In the genomic region with DNA sequence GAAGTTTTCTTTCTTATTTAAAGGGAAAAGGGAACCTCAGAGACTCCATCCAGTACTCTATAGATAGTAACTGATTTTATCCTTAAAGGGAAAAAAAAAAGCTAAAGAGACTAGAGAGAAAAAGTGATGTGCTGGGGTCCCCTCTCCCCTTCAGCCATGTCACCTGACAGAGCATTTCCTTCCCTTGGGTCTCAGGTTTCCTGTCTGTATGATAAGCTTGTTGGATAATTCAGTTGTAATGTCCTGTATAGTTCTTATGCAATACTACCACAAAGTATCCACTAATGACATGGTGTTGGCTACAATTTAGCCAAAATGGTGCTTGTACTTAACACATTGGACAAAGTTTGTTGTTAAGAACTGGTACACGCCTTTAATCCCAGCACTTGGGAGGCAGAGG, we compare ENCODE assay signal across 21 mouse cellular contexts. TPM values are rescaled to one million over a fixed set of nuclear protein-coding genes. Genes with fewer than 3 reads are reported as not detected.
DNase-seq lines count a peak whose midpoint lies in the region; ATAC-seq and TF ChIP-seq lines count a peak whose summit lies in the region.
"Had no signal": no experiment of that assay in that cellular context is flagged by ENCODE, and none has a peak within 500 bp of the region (broad histone marks: within the 10 kb centered on the region; RNA-seq: fewer than 3 reads in every experiment).

No protein-coding gene starts in this region.

- 90% methylated on average over 1 of the region's 1 CpGs for WGBS in kidney, embryonic 15.5 days
- WGBS in forebrain, postnatal 0 days = 95% methylated on average over 1 of the region's 1 CpGs

- 0 out of 2 replicates have a peak overlapping the region, but pooled peaks have one; percentile 28 for H3K27ac ChIP-seq in kidney, embryonic 15.5 days
- H3K27ac ChIP-seq in MEL (ENCODE audit: control insufficient read depth, low read depth, low read length) = peak overlapping the region; percentile 42; the same call in 1 of the 2 replicates
- H3K27ac ChIP-seq in forebrain, postnatal 0 days (ENCODE audit: low read depth, low read length) = no peak overlapping the region
- H3K27ac ChIP-seq: embryonic facial prominence, embryonic 15.5 days; forebrain, embryonic 15.5 days; hindbrain, embryonic 13.5 days; hindbrain, postnatal 0 days had no signal

- TF ChIP-seq POLR2A in MEL (IDR thresholded peaks at IDR 0.05; ENCODE audit: control insufficient read depth in 1 of 2, insufficient read depth in 1 of 2, low read depth in 1 of 2, low read length in 2 of 2, poor library complexity in 1 of 2) = no peak

- H3K79me2 ChIP-seq in MEL (ENCODE audit: control insufficient read depth, insufficient read depth, low read length, poor library complexity) = peaks cover 62% of the 10 kb centered on the region

- no peaks in the 10 kb centered on the region for H3K9me3 ChIP-seq in kidney, embryonic 15.5 days (replicated peaks)
- H3K9me3 ChIP-seq in MEL (replicated peaks; ENCODE audit: insufficient read depth, low read length) = no peaks in the 10 kb centered on the region
- no peaks in the 10 kb centered on the region for H3K9me3 ChIP-seq in forebrain, postnatal 0 days (ENCODE audit: low read length)
- H3K9me3 ChIP-seq: embryonic facial prominence, embryonic 15.5 days; forebrain, embryonic 15.5 days; heart, embryonic 12.5 days; hindbrain, embryonic 13.5 days had no signal

- no peak for DNase-seq in kidney, adult 18-20 months
- peak; percentile 28 for DNase-seq in MEL (ENCODE audit: low read depth, low spot score)
- DNase-seq in frontal cortex, postnatal 10 days (ENCODE audit: low spot score in 2 of 2) = no peak
- DNase-seq in layer of hippocampus, adult 9-11 months = no peak
- DNase-seq in forebrain, postnatal 0 days = no peak
- DNase-seq: adrenal gland, adult 8-10 months; adrenal gland, postnatal 36 days; cerebellum, adult 11 months; cerebellum, adult 9-10 months; cerebellum, postnatal 25 days; gastrocnemius, postnatal 14 days; heart, postnatal 36 days had no signal

- no peak for ATAC-seq in kidney, embryonic 15.5 days (replicated peaks; ENCODE audit: low FRiP score)
- peak; percentile 79 for ATAC-seq in granulocyte monocyte progenitor cell, adult 5-6 weeks (replicated peaks; ENCODE audit: poor library complexity, severe bottlenecking)
- peak; percentile 66 for ATAC-seq in megakaryocyte progenitor cell, adult 5-6 weeks (replicated peaks; ENCODE audit: poor library complexity)
- no peak for ATAC-seq in forebrain, postnatal 0 days
- ATAC-seq: forebrain, embryonic 15.5 days; hindbrain, postnatal 0 days had no signal

- TF ChIP-seq CTCF in MEL (IDR thresholded peaks at IDR 0.05 in 2 of 3, conservative IDR thresholded peaks at IDR 0.05 in 1 of 3; ENCODE audit: control insufficient read depth in 1 of 3, insufficient read depth in 1 of 3, low read depth in 2 of 3, low read length in 3 of 3, poor library complexity in 1 of 3, severe bottlenecking in 1 of 3) = no peak
- no peak for TF ChIP-seq CTCF in forebrain, postnatal 0 days (IDR thresholded peaks at IDR 0.05; ENCODE audit: low read depth)

- H3K4me2 ChIP-seq in kidney, embryonic 15.5 days = no peak overlapping the region
- H3K4me2 ChIP-seq in forebrain, postnatal 0 days (ENCODE audit: low read depth) = no peak overlapping the region
- H3K4me2 ChIP-seq: embryonic facial prominence, embryonic 15.5 days; forebrain, embryonic 15.5 days; heart, embryonic 12.5 days; hindbrain, embryonic 13.5 days had no signal

- TF ChIP-seq RAD21 in MEL (IDR thresholded peaks at IDR 0.05; ENCODE audit: low read depth, low read length) = no peak

- no peak overlapping the region for H3K9ac ChIP-seq in kidney, embryonic 15.5 days
- H3K9ac ChIP-seq in MEL (ENCODE audit: control insufficient read depth, low read depth, low read length, poor library complexity, severe bottlenecking) = no peak overlapping the region
- no peak overlapping the region for H3K9ac ChIP-seq in forebrain, postnatal 0 days
- H3K9ac ChIP-seq: embryonic facial prominence, embryonic 15.5 days; forebrain, embryonic 15.5 days; heart, embryonic 12.5 days; hindbrain, embryonic 13.5 days had no signal

- peaks cover 10% of the 10 kb centered on the region for H3K36me3 ChIP-seq in kidney, embryonic 15.5 days
- peaks cover 12 to 32% of the 10 kb centered on the region in 2 experiments for H3K36me3 ChIP-seq in MEL (ENCODE audit: control insufficient read depth in 1 of 2, insufficient read depth in 2 of 2, low read length in 2 of 2)
- H3K36me3 ChIP-seq in forebrain, postnatal 0 days (ENCODE audit: insufficient read depth) = peaks cover 6% of the 10 kb centered on the region

- peak in 1 of 2 experiments; percentile 5; a peak in 1 of 4 replicates for TF ChIP-seq EP300 in MEL (IDR thresholded peaks at IDR 0.05; ENCODE audit: low read depth in 1 of 2, low read length in 2 of 2)

- H3K27me3 ChIP-seq in kidney, embryonic 15.5 days = no peaks in the 10 kb centered on the region
- no peaks in the 10 kb centered on the region for H3K27me3 ChIP-seq in MEL (ENCODE audit: control insufficient read depth in 1 of 2, insufficient read depth in 2 of 2, low read length in 2 of 2)
- no peaks in the 10 kb centered on the region for H3K27me3 ChIP-seq in forebrain, postnatal 0 days (ENCODE audit: insufficient read depth, low read length)
- H3K27me3 ChIP-seq: CH12.LX; embryonic facial prominence, embryonic 15.5 days; forebrain, embryonic 15.5 days; heart, embryonic 12.5 days; hindbrain, embryonic 13.5 days had no signal

- peaks cover 32% of the 10 kb centered on the region for H3K4me1 ChIP-seq in kidney, embryonic 15.5 days
- H3K4me1 ChIP-seq in MEL (ENCODE audit: control insufficient read depth in 1 of 2, insufficient read depth in 2 of 2, low read length in 2 of 2) = peaks cover 13 to 32% of the 10 kb centered on the region in 2 experiments
- H3K4me1 ChIP-seq in forebrain, postnatal 0 days (ENCODE audit: insufficient read depth) = no peaks in the 10 kb centered on the region
- H3K4me1 ChIP-seq: forebrain, embryonic 15.5 days had no signal

- no peak overlapping the region for H3K4me3 ChIP-seq in kidney, embryonic 15.5 days (replicated peaks)
- H3K4me3 ChIP-seq in MEL (ENCODE audit: control insufficient read depth in 1 of 2, insufficient read depth in 1 of 2, low read depth in 2 of 2, low read length in 2 of 2) = no peak overlapping the region
- H3K4me3 ChIP-seq in forebrain, postnatal 0 days (ENCODE audit: low read depth, low read length) = no peak overlapping the region
- H3K4me3 ChIP-seq: embryonic facial prominence, embryonic 15.5 days; forebrain, embryonic 15.5 days; heart, embryonic 12.5 days; hindbrain, embryonic 13.5 days had no signal

TF ChIP-seq in MEL, 35 proteins besides CTCF, POLR2A, EP300 and RAD21:
- no peak for TF ChIP-seq ELF1 (IDR thresholded peaks at IDR 0.05; ENCODE audit: low read depth, low read length)
- no peak for TF ChIP-seq GABPA (IDR thresholded peaks at IDR 0.05; ENCODE audit: low read depth, low read length)
- no peak for TF ChIP-seq MAX (IDR thresholded peaks at IDR 0.05; ENCODE audit: low read length)
- peak; percentile 35; the same call in 1 of the 2 replicates for TF ChIP-seq ETS1 (IDR thresholded peaks at IDR 0.05; ENCODE audit: low read depth, low read length)
- TF ChIP-seq USF1 (IDR thresholded peaks at IDR 0.05; ENCODE audit: low read depth, low read length) = peak; percentile 70
- no peak for TF ChIP-seq HCFC1 (IDR thresholded peaks at IDR 0.05; ENCODE audit: low read depth, low read length)
- TF ChIP-seq ZNF384 (IDR thresholded peaks at IDR 0.05; ENCODE audit: low read depth, low read length) = peak; percentile 65

RNA-seq across cellular contexts. Expression of gene Sfxn1, which starts 9.1 kb away (rescaled TPM):
- polyA plus RNA-seq in kidney, embryonic 15.5 days (2015; fragmentation: Nextera tagmentation; extraction: Ambion mirVana) = 95.7 and 97.2 TPM in 2 replicates
- total RNA-seq in MEL (2012; rRNA removed) = 42.8 and 47.9 TPM in 2 replicates
- 10 to 100 TPM in 1 of 2 experiments, not detected in 1; 74.6 TPM for polyA plus RNA-seq in MEL (2012; ENCODE audit: insufficient read depth in 1 of 2, insufficient read length in 2 of 2, low read depth in 1 of 2, low replicate concordance in 2 of 2, missing spikeins in 1 of 2)
- total RNA-seq in granulocyte monocyte progenitor cell, adult 5-6 weeks (2014; fragmentation: Nextera tagmentation) = 122 and 132 TPM in 2 replicates
- total RNA-seq in granulocyte monocyte progenitor cell, adult 5-6 weeks (2017) = 88.9 and 90.9 TPM in 2 replicates
- 156 and 162 TPM in 2 replicates for total RNA-seq in megakaryocyte progenitor cell, adult 5-6 weeks (2015)
- total RNA-seq in megakaryocyte progenitor cell, adult 5-6 weeks (2017) = 82.3 and 98.5 TPM in 2 replicates
- 83.8 and 102 TPM in 2 replicates for total RNA-seq in forebrain, postnatal 0 days (2014; rRNA removed)
- polyA plus RNA-seq in forebrain, postnatal 0 days (2015; fragmentation: Nextera tagmentation; extraction: Ambion mirVana) = 102 and 116 TPM in 2 replicates

RNA-seq across cellular contexts. Expression of gene Drd1, which starts 25.3 kb away (rescaled TPM):
- polyA plus RNA-seq in kidney, embryonic 15.5 days (2015; fragmentation: Nextera tagmentation; extraction: Ambion mirVana) = 0.32 and 0.49 TPM in 2 replicates
- total RNA-seq in MEL (2012; rRNA removed) = not detected in 2 replicates
- not detected for polyA plus RNA-seq in MEL (2012; ENCODE audit: insufficient read depth in 1 of 2, insufficient read length in 2 of 2, low read depth in 1 of 2, low replicate concordance in 2 of 2, missing spikeins in 1 of 2)
- not detected in 2 replicates for total RNA-seq in granulocyte monocyte progenitor cell, adult 5-6 weeks (2014; fragmentation: Nextera tagmentation)
- total RNA-seq in granulocyte monocyte progenitor cell, adult 5-6 weeks (2017) = not detected in 2 replicates
- total RNA-seq in megakaryocyte progenitor cell, adult 5-6 weeks (2015) = not detected in 2 replicates
- not detected in 2 replicates for total RNA-seq in megakaryocyte progenitor cell, adult 5-6 weeks (2017)
- total RNA-seq in forebrain, postnatal 0 days (2014; rRNA removed) = 9.8 and 19.7 TPM in 2 replicates
- polyA plus RNA-seq in forebrain, postnatal 0 days (2015; fragmentation: Nextera tagmentation; extraction: Ambion mirVana) = 6.6 and 7.6 TPM in 2 replicates
- total RNA-seq: CH12.LX had no signal
- polyA plus RNA-seq: heart, embryonic 12.5 days had no signal

Comparison
In these comparisons a context has a peak if more than half of its experiments do, and no peak if none do; other contexts are left out.
1. ATAC-seq: peak in granulocyte monocyte progenitor cell, adult 5-6 weeks (single experiment) and megakaryocyte progenitor cell, adult 5-6 weeks (single experiment); none in kidney, embryonic 15.5 days (single experiment) and forebrain, postnatal 0 days (single experiment).
2. RNA of gene Drd1, which starts 25.3 kb away (total RNA-seq): 9.8 to 19.7 TPM in forebrain, postnatal 0 days; not detected in MEL, not detected in granulocyte monocyte progenitor cell, adult 5-6 weeks and not detected in megakaryocyte progenitor cell, adult 5-6 weeks; every median in the first group is over 10 times any median in the second.